Mouse (Mus musculus): ENCODE measurements around the gene Atxn1.

Atxn1 gene

GRCm38 (mm10) chr13:45732590-45732989, 232.2 kb downstream of the Atxn1 start:
- no peak for DNase-seq (ENCODE audit: low read depth, low spot score)

- no peak for DNase-seq (ENCODE audit: low read depth, low spot score)
These were observed 237.9 kb downstream of the Atxn1 start for GRCm38 (mm10) chr13:45726917-45727316.

GRCm38 (mm10) chr13:45726181-45726580, 238.6 kb downstream of the Atxn1 start:
- no peak for DNase-seq (ENCODE audit: low read depth, low spot score)

GRCm38 (mm10) chr13:45724507-45725259, 240.1 kb downstream of the Atxn1 start:
- no peak for DNase-seq (ENCODE audit: low read depth, low spot score)

GRCm38 (mm10) chr13:45722885-45723284, 241.9 kb downstream of the Atxn1 start:
- no peak for DNase-seq (ENCODE audit: low read depth, low spot score)

- no peak for DNase-seq (ENCODE audit: low read depth, low spot score)
These were observed 243.2 kb downstream of the Atxn1 start for GRCm38 (mm10) chr13:45721621-45722020.

DNA sequence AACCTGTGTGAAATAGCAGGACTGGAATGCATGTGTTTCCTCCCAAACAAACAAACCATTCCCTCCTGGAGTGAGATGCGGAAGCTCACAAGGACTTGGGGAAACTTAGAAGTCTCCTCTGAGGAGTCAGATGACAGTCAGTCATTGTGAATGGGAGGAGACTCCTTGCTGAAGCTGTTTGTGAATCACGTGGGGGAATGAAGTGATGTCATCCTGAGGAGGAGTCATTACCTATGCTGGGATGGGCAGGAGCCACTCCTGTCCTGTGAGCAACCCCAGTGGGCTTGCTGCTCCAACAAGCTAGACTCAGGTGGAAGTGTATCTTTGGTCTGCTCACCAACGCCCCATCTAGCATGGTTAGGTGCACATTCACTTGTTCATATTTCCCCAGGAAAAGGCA, 246.0 kb downstream of the Atxn1 start:
- peak; percentile 66 for DNase-seq (ENCODE audit: low read depth, low spot score)

GRCm38 (mm10) chr13:45715583-45716180, 249.1 kb downstream of the Atxn1 start:
- no peak for DNase-seq (ENCODE audit: low read depth, low spot score)

- DNase-seq (ENCODE audit: low read depth, low spot score): no peak
These were observed 254.8 kb downstream of the Atxn1 start for GRCm38 (mm10) chr13:45710041-45710440.

GRCm38 (mm10) chr13:45709402-45709801, 255.4 kb downstream of the Atxn1 start:
- DNase-seq (ENCODE audit: low read depth, low spot score): no peak

DNA sequence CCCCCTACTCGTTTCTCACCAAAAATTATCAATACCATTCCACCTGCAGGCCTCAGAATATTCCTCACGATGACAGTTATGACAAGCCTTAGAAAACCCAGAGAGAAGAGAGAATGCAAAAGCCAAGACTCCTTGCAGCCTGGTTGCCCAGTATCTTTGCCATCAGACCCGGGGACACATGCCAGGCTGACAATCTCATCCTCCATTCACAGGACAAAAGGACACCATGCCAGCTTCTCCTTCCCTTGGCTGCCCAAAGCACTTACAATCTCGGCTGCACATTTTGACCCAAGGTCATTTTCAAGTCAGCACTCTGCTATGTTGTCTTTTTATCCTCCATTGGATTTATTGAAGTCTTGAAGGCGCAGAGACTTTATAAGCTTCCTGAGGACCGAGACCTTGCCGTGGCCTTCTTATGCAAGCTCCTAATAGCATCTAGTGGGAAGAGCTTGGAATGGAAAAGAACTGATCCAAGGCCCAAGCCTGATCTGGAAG, 263.5 kb downstream of the Atxn1 start:
- DNase-seq (ENCODE audit: low read depth, low spot score): no peak

DNA sequence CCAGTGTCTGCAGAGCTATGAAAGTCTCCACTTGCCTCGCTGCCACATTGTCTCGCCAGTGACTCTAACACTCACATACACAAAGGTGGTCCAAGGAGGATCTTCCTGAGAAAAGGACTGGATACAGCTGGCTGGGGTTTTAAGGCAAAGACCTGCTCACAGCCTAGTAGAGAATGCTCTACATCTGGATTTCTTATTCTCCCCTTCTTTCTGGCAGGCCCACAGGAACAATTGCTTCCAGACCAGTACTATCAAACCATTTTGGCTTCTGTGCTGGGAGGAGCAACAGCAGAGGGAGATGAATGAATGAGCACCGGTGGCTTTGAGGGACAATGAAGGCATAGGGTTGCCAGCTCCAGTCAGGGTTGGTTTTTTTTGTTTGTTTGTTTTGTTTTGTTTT, 265.8 kb downstream of the Atxn1 start:
- DNase-seq (ENCODE audit: low read depth, low spot score): no peak

GRCm38 (mm10) chr13:45696009-45696408, 268.8 kb downstream of the Atxn1 start:
- peak; percentile 6 for DNase-seq (ENCODE audit: low read depth, low spot score)

- DNase-seq (ENCODE audit: low read depth, low spot score): no peak
These were observed 269.8 kb downstream of the Atxn1 start for GRCm38 (mm10) chr13:45694921-45695437.

- no peak for DNase-seq (ENCODE audit: low read depth, low spot score)
These were observed 270.9 kb downstream of the Atxn1 start for GRCm38 (mm10) chr13:45693953-45694352.

DNA sequence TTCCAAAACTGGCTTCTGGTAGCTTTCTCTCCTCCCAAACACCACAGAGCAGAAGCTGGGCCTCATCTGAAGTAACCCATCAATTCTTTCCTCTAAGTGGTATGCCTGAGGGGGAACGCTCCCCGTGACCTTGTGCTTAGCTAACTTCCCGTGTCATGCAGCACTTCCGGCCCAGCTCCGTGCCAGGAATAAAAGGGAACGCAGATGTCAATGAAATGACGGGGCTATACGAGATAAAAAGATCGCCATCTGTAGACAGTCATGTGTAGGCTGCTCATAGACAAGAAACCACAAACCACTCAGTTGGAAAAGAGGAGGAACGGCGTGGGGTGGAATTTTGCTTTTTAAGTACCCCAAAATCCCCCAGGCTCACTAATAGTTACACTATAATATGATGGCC, 271.3 kb downstream of the Atxn1 start:
- DNase-seq (ENCODE audit: low read depth, low spot score): no peak

DNA sequence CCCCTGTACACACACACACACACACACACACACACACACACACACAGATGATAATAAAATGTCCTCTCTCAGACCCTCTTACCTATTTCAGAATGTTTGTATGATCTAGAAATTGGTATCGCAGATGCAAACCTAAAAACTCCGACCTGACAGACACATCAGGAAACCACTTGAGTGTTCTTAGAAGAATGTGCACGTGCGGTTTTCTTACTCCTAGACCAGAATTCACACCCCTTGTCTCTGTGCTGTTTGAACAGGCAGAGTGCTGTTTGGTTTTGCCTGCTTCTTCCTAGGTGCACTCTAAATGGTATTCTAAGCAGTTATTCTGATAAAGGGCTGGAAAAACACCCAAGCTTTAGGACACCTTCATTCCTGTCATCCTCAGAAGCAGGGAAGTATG, 271.7 kb downstream of the Atxn1 start:
- DNase-seq (ENCODE audit: low read depth, low spot score): no peak

DNA sequence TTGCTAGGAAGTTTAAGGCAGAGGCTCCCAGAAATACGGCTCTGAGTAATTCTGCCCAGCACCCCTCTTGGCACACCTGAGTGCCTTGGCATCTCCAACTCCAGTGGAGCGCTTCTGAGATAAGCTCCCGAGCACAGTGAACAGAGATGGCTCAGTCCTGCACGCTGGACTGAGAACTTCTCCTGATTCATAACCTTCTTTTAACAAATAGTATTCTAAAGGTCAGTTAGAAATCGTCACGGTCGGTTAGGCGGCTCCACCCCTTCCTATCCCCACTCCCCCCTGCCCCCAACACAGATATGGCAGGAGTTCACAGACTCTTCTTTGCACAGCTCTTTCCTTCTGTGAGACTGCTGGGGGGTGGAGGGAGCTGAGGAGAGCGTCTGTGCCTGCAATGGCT, 272.4 kb downstream of the Atxn1 start:
- DNase-seq (ENCODE audit: low read depth, low spot score): no peak

- DNase-seq (ENCODE audit: low read depth, low spot score): no peak
These were observed 274.4 kb downstream of the Atxn1 start for GRCm38 (mm10) chr13:45690426-45690825.

DNA sequence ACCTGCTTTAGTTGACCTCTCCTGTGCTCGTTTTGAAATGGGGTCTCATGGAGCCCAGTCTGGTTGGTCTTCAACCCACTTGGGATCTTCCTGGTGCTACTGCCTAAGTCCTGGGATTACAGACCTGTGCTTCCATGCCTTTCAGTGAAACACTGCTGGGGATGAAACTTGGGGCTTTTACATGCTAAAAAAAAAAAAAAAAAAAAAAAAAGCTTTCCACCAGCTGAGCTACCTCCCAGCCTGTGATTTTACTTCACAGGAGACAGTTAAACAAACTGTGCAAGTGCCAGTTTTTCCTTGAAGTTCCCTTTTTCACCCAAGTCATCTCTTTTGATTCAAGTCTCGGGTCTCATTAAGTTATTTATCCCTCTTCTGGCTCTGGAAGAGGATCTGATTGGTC, 275.9 kb downstream of the Atxn1 start:
- DNase-seq (ENCODE audit: low read depth, low spot score): no peak

- no peak for DNase-seq (ENCODE audit: low read depth, low spot score)
These were observed 277.2 kb downstream of the Atxn1 start for GRCm38 (mm10) chr13:45687581-45687980.

DNA sequence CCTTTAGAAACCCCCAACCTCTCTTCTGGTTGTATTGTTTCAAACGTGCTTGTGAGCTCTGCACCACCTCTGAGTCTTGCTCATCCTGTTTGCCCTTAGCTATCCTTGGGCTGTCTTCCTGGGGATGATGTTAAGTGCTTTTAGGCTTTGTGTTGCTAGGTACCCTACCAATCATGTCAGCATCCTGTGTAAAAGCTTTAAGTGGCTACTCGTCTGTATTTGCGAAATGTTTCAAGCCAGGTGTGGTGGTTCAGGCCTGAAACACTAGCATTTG, 278.6 kb downstream of the Atxn1 start:
- DNase-seq (ENCODE audit: low read depth, low spot score): no peak

DNA sequence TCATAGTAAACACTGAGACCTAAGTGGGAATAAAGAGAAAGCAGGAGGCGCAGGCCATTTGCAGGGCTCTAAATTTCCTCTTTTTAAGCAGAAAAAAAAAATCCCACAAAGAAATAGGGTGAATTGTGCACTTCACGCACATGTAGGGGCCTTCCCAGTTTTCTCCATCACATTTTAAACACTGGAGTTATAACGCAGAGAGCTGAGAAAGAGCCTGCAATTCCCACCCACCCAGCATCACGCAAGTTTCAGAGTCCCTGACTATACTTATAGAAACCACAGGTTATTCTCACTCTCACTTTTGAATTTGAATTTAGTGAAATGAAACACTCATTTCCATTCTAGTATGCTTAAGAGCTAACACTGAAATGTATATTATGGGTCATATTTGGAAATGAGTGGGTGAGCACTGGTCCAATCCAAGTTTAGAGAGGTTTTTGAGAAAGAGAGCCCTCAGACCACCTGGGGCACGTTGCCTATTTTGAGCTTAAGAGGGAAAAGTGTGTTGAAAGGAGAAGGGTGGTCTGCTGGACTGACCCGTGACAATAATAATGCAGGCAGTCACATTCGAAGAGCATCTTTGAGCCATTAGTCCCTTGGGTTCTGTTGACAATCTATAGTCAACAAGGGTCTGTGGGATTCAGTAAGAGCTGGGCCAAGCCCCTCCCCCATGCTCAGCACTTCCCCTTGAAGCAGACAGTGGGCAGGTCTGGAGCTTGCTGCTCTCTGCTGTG, 279.1 kb downstream of the Atxn1 start:
- no peak for DNase-seq (ENCODE audit: low read depth, low spot score)
